Mouse (Mus musculus): ENCODE results near the gene Stambp. TPM values are rescaled to one million over a fixed set of nuclear protein-coding genes. Genes with fewer than 3 reads are reported as not detected.

The Stambp gene
- polyA plus RNA-seq (2014; fragmentation: Nextera tagmentation; extraction: Ambion mirVana) = 28.3 and 30.3 TPM in 2 replicates

- ATAC-seq (ENCODE audit: low FRiP score) = peak; percentile 87
- Histone ChIP-seq H3K9me3 (ENCODE audit: control insufficient read depth, low read length) (no peaks in the 10 kb centered on the region), H3K27ac (ENCODE audit: low read depth, low read length) (peak within 1 kb of the TSS; percentile 40), H3K4me3 (ENCODE audit: low read depth, low read length) (peak within 1 kb of the TSS; percentile 80), H3K9ac (ENCODE audit: low read length) (peak within 1 kb of the TSS; percentile 80), H3K27me3 (ENCODE audit: control insufficient read depth, insufficient read depth, low read length) (no peaks in the 10 kb centered on the region), H3K4me2 (peak within 1 kb of the TSS; percentile 72), H3K36me3 (ENCODE audit: control insufficient read depth, insufficient read depth, low read length) (no peaks in the 10 kb centered on the region), H3K4me1 (ENCODE audit: control insufficient read depth, insufficient read depth, low read length) (peaks cover 10% of the 10 kb centered on the region)
- whole genome bisulfite sequencing = 0% methylated on average over 6 of the region's 11 CpGs
- peak; percentile 90 for DNase-seq (ENCODE audit: low spot score, missing footprints)
These were observed at the start of gene Stambp for GRCm38 (mm10) chr6:83572671-83573070. Stambp (minus strand) TSS chr6:83572729.

GRCm38 (mm10) chr6:83619955-83620354, 47.4 kb upstream of the Stambp start:
- Histone ChIP-seq H3K4me1 (ENCODE audit: control insufficient read depth, insufficient read depth, low read length) (no peaks in the 10 kb centered on the region), H3K27me3 (ENCODE audit: control insufficient read depth, insufficient read depth, low read length) (no peaks in the 10 kb centered on the region; the same call in 1 of the 2 replicates), H3K36me3 (ENCODE audit: control insufficient read depth, insufficient read depth, low read length) (no peaks in the 10 kb centered on the region), H3K9me3 (ENCODE audit: control insufficient read depth, low read length) (no peaks in the 10 kb centered on the region), H3K27ac (ENCODE audit: low read depth, low read length) (no peak overlapping the region), H3K4me2 (no peak overlapping the region), H3K4me3 (ENCODE audit: low read depth, low read length) (no peak overlapping the region), H3K9ac (ENCODE audit: low read length) (no peak overlapping the region)
- peak; percentile 12 for DNase-seq (ENCODE audit: low spot score, missing footprints)
- WGBS = 76% methylated on average over 9 of the region's 9 CpGs
- no peak for ATAC-seq (ENCODE audit: low FRiP score)

- no peaks in the 10 kb centered on the region for H3K36me3 ChIP-seq (ENCODE audit: control insufficient read depth, insufficient read depth, low read length)
- H3K4me1 ChIP-seq (ENCODE audit: control insufficient read depth, insufficient read depth, low read length) = no peaks in the 10 kb centered on the region
- no peak overlapping the region for H3K27ac ChIP-seq (ENCODE audit: low read depth, low read length)
- H3K9ac ChIP-seq (ENCODE audit: low read length) = no peak overlapping the region
- WGBS = 86% methylated on average over 15 of the region's 15 CpGs
- ATAC-seq (ENCODE audit: low FRiP score) (no peak), DNase-seq (ENCODE audit: low spot score, missing footprints) (no peak)
- H3K4me3 ChIP-seq (ENCODE audit: low read depth, low read length) = no peak overlapping the region
- no peak overlapping the region for H3K4me2 ChIP-seq
- no peaks in the 10 kb centered on the region; the same call in 1 of the 2 replicates for H3K27me3 ChIP-seq (ENCODE audit: control insufficient read depth, insufficient read depth, low read length)
- H3K9me3 ChIP-seq (ENCODE audit: control insufficient read depth, low read length) = no peaks in the 10 kb centered on the region
These were observed 45.2 kb upstream of the Stambp start for GRCm38 (mm10) chr6:83617581-83618335.

- 86% methylated on average over 5 of the region's 5 CpGs for WGBS
These were observed 44.0 kb upstream of the Stambp start for GRCm38 (mm10) chr6:83616512-83616911.

GRCm38 (mm10) chr6:83614469-83614868, 41.9 kb upstream of the Stambp start:
- DNase-seq (ENCODE audit: low spot score, missing footprints) = no peak
- Histone ChIP-seq H3K36me3 (ENCODE audit: control insufficient read depth, insufficient read depth, low read length) (no peaks in the 10 kb centered on the region), H3K4me2 (no peak overlapping the region), H3K27me3 (ENCODE audit: control insufficient read depth, insufficient read depth, low read length) (no peaks in the 10 kb centered on the region; the same call in 1 of the 2 replicates), H3K9me3 (ENCODE audit: control insufficient read depth, low read length) (no peaks in the 10 kb centered on the region), H3K27ac (ENCODE audit: low read depth, low read length) (no peak overlapping the region), H3K4me1 (ENCODE audit: control insufficient read depth, insufficient read depth, low read length) (no peaks in the 10 kb centered on the region), H3K9ac (ENCODE audit: low read length) (no peak overlapping the region), H3K4me3 (ENCODE audit: low read depth, low read length) (no peak overlapping the region)
- ATAC-seq (ENCODE audit: low FRiP score) = no peak
- 91% methylated on average over 4 of the region's 4 CpGs for WGBS

More at GRCm38 (mm10) chr6:83616512-83616911, 44.0 kb upstream of the Stambp start:
- Histone ChIP-seq H3K36me3 (ENCODE audit: control insufficient read depth, insufficient read depth, low read length) (no peaks in the 10 kb centered on the region), H3K27ac (ENCODE audit: low read depth, low read length) (no peak overlapping the region), H3K4me3 (ENCODE audit: low read depth, low read length) (no peak overlapping the region), H3K9me3 (ENCODE audit: control insufficient read depth, low read length) (no peaks in the 10 kb centered on the region), H3K27me3 (ENCODE audit: control insufficient read depth, insufficient read depth, low read length) (no peaks in the 10 kb centered on the region; the same call in 1 of the 2 replicates), H3K4me1 (ENCODE audit: control insufficient read depth, insufficient read depth, low read length) (no peaks in the 10 kb centered on the region), H3K9ac (ENCODE audit: low read length) (no peak overlapping the region), H3K4me2 (no peak overlapping the region)
- DNase-seq (ENCODE audit: low spot score, missing footprints) (peak; percentile 4), ATAC-seq (ENCODE audit: low FRiP score) (no peak)

GRCm38 (mm10) chr6:83612976-83613375, 40.4 kb upstream of the Stambp start:
- DNase-seq (ENCODE audit: low spot score, missing footprints) = no peak

GRCm38 (mm10) chr6:83599636-83600174, 27.2 kb upstream of the Stambp start:
- H3K27ac ChIP-seq (ENCODE audit: low read depth, low read length) = no peak overlapping the region
- H3K4me2 ChIP-seq = no peak overlapping the region
- DNase-seq (ENCODE audit: low spot score, missing footprints) (no peak), ATAC-seq (ENCODE audit: low FRiP score) (no peak)
- H3K4me3 ChIP-seq (ENCODE audit: low read depth, low read length) = no peak overlapping the region
- WGBS = 88% methylated on average over 6 of the region's 6 CpGs
- no peaks in the 10 kb centered on the region for H3K27me3 ChIP-seq (ENCODE audit: control insufficient read depth, insufficient read depth, low read length)
- no peak overlapping the region for H3K9ac ChIP-seq (ENCODE audit: low read length)
- no peaks in the 10 kb centered on the region for H3K4me1 ChIP-seq (ENCODE audit: control insufficient read depth, insufficient read depth, low read length)
- no peaks in the 10 kb centered on the region for H3K9me3 ChIP-seq (ENCODE audit: control insufficient read depth, low read length)
- H3K36me3 ChIP-seq (ENCODE audit: control insufficient read depth, insufficient read depth, low read length) = no peaks in the 10 kb centered on the region

More at GRCm38 (mm10) chr6:83612976-83613375, 40.4 kb upstream of the Stambp start:
- Histone ChIP-seq H3K4me1 (ENCODE audit: control insufficient read depth, insufficient read depth, low read length) (no peaks in the 10 kb centered on the region), H3K27ac (ENCODE audit: low read depth, low read length) (no peak overlapping the region), H3K4me2 (no peak overlapping the region), H3K9me3 (ENCODE audit: control insufficient read depth, low read length) (no peaks in the 10 kb centered on the region), H3K27me3 (ENCODE audit: control insufficient read depth, insufficient read depth, low read length) (no peaks in the 10 kb centered on the region; the same call in 1 of the 2 replicates), H3K36me3 (ENCODE audit: control insufficient read depth, insufficient read depth, low read length) (no peaks in the 10 kb centered on the region), H3K9ac (ENCODE audit: low read length) (no peak overlapping the region), H3K4me3 (ENCODE audit: low read depth, low read length) (no peak overlapping the region)
- WGBS = 91% methylated on average over 1 of the region's 1 CpGs
- ATAC-seq (ENCODE audit: low FRiP score) = no peak

GRCm38 (mm10) chr6:83599060-83599550, 26.6 kb upstream of the Stambp start:
- Histone ChIP-seq H3K4me2 (peak overlapping the region; percentile 49), H3K27me3 (ENCODE audit: control insufficient read depth, insufficient read depth, low read length) (no peaks in the 10 kb centered on the region), H3K9ac (ENCODE audit: low read length) (peak overlapping the region; percentile 63), H3K27ac (ENCODE audit: low read depth, low read length) (no peak overlapping the region), H3K4me1 (ENCODE audit: control insufficient read depth, insufficient read depth, low read length) (no peaks in the 10 kb centered on the region), H3K4me3 (ENCODE audit: low read depth, low read length) (peak overlapping the region; percentile 28), H3K9me3 (ENCODE audit: control insufficient read depth, low read length) (no peaks in the 10 kb centered on the region), H3K36me3 (ENCODE audit: control insufficient read depth, insufficient read depth, low read length) (no peaks in the 10 kb centered on the region)
- DNase-seq (ENCODE audit: low spot score, missing footprints) = no peak
- peak; percentile 66; the same call in 1 of the 2 replicates for ATAC-seq (ENCODE audit: low FRiP score)
- 41% methylated on average over 24 of the region's 24 CpGs for WGBS

GRCm38 (mm10) chr6:83598646-83599045, 26.1 kb upstream of the Stambp start:
- no peaks in the 10 kb centered on the region for H3K4me1 ChIP-seq (ENCODE audit: control insufficient read depth, insufficient read depth, low read length)
- no peak overlapping the region for H3K27ac ChIP-seq (ENCODE audit: low read depth, low read length)
- peak; percentile 94 for DNase-seq (ENCODE audit: low spot score, missing footprints)
- no peaks in the 10 kb centered on the region for H3K36me3 ChIP-seq (ENCODE audit: control insufficient read depth, insufficient read depth, low read length)
- no peaks in the 10 kb centered on the region for H3K27me3 ChIP-seq (ENCODE audit: control insufficient read depth, insufficient read depth, low read length)
- H3K9ac ChIP-seq (ENCODE audit: low read length) = peak overlapping the region; percentile 63
- H3K9me3 ChIP-seq (ENCODE audit: control insufficient read depth, low read length) = no peaks in the 10 kb centered on the region
- peak; percentile 67; the same call in 1 of the 2 replicates for ATAC-seq (ENCODE audit: low FRiP score)
- H3K4me2 ChIP-seq = peak overlapping the region; percentile 49
- peak overlapping the region; percentile 28 for H3K4me3 ChIP-seq (ENCODE audit: low read depth, low read length)
- 12% methylated on average over 9 of the region's 9 CpGs for WGBS

All from midbrain, embryonic 11.5 days (tissue).